Mouse (Mus musculus) liver, adult (tissue): ENCODE measurements around the gene Casz1.
A peak's percentile ranks its signal among the peaks of the same experiment; 100 is the strongest.

Experiments
- GATA4 ChIP-seq: IDR thresholded peaks from 2 replicates; pipeline ENCODE4 v1.6.1; 2014; ENCODE audit warnings: mild to moderate bottlenecking, low read length; ENCODE audit not compliant: insufficient replicate concordance

Gene Casz1

GRCm38 (mm10) chr4:148804137-148804779 is at the start of gene Casz1:
Casz1 (plus strand) TSS chr4:148804429.
- TF ChIP-seq GATA4: peak; percentile 72; the same call in 1 of the 2 replicates

DNA sequence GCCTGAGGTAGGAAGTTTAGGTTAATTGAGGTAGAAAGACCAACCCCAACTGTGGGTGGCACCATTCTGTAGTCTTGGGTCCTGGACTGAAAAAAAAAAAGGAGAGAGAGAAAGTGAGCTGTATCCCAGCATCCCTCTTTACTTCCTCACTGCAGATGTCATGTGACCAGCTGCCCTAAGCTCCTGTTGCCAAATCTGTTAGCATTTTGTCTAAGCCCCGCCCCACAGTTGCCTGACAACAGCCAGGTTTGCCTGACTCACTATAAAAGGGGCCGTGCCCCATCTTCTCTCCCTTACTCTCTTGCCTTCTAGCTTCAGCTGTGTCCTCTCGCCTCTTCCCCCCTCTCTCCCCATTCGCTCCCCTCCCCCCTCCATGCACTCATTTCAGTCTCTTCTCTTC is 45.4 kb upstream of the Casz1 start:
- TF ChIP-seq GATA4: no peak

- TF ChIP-seq GATA4: no peak
These were observed 44.1 kb upstream of the Casz1 start for GRCm38 (mm10) chr4:148760152-148760551.

DNA sequence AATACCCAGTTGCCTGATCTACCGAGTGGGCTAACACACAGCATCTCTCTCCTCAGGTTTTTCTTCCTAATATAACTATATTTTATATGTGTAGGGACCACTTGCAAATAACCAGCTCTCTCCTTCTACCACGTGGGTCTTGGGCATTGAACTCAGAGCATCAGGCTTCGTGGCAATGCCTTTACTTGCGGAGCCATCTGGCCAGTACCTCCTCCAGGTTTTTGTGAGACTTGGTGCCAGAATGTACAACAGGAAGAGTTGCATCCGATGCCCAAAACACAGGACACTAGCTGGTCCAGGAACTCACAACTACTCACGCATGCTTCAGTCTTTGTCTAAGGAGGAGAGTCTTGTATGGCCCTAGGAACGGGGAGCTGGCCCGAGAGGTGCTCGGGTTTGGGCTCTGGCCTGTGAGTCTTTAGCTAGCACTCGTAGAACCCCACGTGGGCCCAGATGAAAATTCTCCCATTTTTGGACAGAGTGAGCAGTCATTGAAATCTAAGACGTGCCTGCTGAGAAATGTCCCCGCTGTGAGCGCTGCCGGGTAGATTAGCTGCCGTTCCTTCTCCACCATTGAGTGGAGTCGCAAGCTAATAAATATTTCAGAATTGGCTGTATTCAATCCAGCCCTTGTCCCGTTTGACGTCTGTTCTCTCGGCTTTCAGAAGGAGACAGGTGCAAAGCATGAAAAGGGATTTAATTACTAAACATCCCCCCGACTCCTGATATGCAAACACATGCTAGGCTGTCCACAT is 38.0 kb upstream of the Casz1 start:
- TF ChIP-seq GATA4: no peak

GRCm38 (mm10) chr4:148767655-148768305 is 36.4 kb upstream of the Casz1 start:
- TF ChIP-seq GATA4: no peak

DNA sequence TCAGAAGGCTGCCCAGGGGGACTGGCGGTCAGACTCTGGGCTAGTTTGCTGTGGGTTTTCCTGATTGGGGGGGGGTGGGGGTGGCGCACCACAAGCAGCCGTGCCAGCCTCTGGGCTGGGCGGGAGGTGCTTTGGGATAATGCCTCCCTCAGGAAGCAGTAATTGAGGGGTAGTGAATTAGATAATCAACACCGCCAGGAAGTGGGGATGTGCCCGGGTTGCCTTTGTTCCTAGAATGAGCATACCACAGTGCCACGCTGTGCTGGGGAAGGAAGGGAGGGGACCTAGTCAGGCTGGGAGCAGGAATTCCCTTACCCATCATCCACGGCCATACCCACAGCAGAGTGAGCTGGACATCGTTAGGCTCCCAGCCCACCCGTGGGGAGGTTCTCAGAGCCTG is 35.6 kb upstream of the Casz1 start:
- no peak for TF ChIP-seq GATA4

DNA sequence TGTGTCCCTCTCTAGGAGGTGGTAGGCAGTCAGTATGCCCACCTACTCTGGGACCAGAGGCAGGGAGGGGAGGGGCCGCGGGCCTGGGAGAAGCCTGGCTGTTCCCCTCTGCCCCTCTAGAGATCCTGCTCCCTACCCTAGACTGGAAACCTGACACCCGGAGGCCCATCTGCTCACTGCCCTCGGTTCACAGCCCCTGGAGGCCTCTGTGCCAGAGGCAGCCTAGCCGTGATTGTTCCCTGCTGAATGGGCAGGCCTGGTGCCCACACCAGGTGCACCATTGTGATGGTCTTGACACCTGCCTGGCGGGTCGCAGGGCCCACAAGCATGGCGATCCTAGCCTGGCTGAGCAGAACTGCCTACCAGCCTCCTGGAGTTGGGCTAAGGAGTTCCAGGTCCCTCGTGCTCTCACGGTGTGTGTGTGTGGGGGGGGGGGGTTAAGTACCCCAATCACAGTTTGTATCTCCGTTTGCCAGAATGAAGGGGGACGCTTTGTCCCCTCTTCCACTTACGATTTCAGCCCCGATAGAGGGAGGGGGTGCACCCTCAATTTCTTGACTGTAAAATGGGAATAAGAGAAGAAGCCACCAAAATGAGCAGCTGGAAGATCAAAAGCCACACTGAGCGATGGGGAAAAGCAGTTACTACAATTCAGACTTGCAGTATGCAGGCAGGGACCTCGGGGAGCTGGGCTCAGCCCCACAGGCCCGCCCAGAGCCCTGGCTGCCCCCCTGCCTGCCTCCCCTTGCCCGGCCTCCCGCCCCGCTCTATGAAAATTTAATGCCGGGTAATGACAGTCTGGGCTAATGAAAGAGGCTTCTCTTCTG is 33.4 kb upstream of the Casz1 start:
- no peak for TF ChIP-seq GATA4

GRCm38 (mm10) chr4:148771409-148771929 is 32.8 kb upstream of the Casz1 start:
- no peak for TF ChIP-seq GATA4

DNA sequence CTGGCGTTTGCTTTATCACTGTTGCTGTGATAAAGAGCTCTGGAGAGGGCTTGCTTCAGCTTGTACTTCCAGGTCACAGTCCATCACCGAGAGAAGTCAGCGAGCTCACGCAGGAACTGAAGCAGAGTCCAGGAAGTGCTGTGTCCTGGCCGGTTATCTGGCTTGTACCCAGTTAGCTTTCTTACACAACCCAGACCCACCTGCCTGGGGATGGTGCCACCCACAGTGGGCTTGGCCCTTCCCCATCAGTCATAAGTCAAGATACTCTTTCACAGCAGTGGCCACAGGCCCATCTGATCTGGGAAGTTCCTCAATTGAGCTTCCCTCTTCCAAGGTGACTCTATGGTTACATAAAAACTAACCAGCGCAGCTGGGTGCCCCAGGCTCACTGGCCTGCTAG is 31.6 kb upstream of the Casz1 start:
- no peak for TF ChIP-seq GATA4

GRCm38 (mm10) chr4:148774036-148774435 is 30.2 kb upstream of the Casz1 start:
- no peak for TF ChIP-seq GATA4

- TF ChIP-seq GATA4: no peak
These were observed 28.6 kb upstream of the Casz1 start for GRCm38 (mm10) chr4:148775476-148776269.

DNA sequence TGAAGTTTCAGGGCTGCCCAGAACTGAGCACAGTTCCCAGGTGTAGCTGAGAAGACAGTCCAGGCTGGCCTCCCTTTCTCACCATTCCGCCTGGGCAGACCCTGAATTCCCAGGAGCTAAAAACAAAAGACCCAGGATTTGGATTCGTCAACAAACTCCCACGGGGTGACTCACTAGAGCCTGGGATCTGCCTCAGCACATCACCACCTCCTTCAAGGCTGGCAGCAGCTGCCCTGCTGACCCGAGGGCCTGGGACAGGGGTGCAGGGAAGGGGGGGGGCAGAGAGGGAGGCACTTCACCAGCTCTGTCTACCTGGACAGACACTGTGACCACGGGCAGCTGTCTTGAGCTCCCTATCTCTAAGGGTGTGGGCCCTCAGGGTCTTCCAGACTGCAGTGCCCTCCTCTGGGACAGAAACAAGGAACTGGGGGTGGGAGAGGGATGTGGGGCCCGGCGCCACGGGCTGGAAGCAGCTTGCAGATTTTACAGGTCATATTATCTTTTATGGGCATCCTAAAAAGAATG is 24.1 kb upstream of the Casz1 start:
- TF ChIP-seq GATA4: no peak

DNA sequence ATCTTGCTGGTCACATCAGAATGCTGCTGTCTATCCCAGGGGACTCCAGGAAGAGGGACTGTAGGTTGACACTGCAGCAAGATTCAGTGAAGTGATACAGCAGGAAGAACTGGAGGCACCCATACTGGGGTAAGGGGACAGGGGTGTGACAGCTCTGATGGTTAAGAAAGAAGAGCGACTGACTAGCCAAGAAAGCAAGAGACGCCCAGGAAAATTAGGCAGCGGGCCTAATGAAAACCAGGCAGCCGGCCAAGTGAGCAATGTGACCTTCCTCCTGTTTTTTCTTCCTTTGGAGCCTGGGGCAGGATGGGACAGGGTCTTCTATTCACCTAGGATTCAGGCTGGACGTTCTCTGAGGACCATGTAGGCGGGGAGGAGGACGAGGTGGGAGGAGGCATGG is 22.7 kb upstream of the Casz1 start:
- TF ChIP-seq GATA4: no peak

GRCm38 (mm10) chr4:148782880-148783279 is 21.3 kb upstream of the Casz1 start:
- TF ChIP-seq GATA4: no peak
